Mouse (Mus musculus): ENCODE results near the gene Gm364. TPM values are rescaled to one million over a fixed set of nuclear protein-coding genes. Genes with fewer than 3 reads are reported as not detected.
A peak's percentile ranks its signal among the peaks of the same experiment; 100 is the strongest.

The Gm364 gene
- polyA plus RNA-seq, 1 experiment from 2014 or later, result not detected

GRCm38 (mm10) chrX:57403651-57404050 is 5.3 kb upstream of the Gm364 start:
- Histone ChIP-seq H3K9me3 (no peaks in the 10 kb centered on the region), H3K27me3 (replicated peaks) (no peaks in the 10 kb centered on the region), H3K4me1 (no peaks in the 10 kb centered on the region), H3K9ac (no peak overlapping the region), H3K4me2 (no peak overlapping the region), H3K27ac (no peak overlapping the region), H3K36me3 (replicated peaks) (no peaks in the 10 kb centered on the region), H3K4me3 (no peak overlapping the region)
- ATAC-seq (replicated peaks), result no peak

- no peak for ATAC-seq (replicated peaks)
- H3K4me2 ChIP-seq, result no peak overlapping the region
- H3K4me1 ChIP-seq, result no peaks in the 10 kb centered on the region
- no peaks in the 10 kb centered on the region for H3K9me3 ChIP-seq
- H3K4me3 ChIP-seq, result no peak overlapping the region
- H3K9ac ChIP-seq, result no peak overlapping the region
- no peak overlapping the region for H3K27ac ChIP-seq
- WGBS, result 4% methylated on average over 2 of the region's 2 CpGs
- H3K36me3 ChIP-seq (replicated peaks), result no peaks in the 10 kb centered on the region
- H3K27me3 ChIP-seq (replicated peaks), result no peaks in the 10 kb centered on the region
Measured at GRCm38 (mm10) chrX:57431610-57432009, 22.7 kb downstream of the Gm364 start.

GRCm38 (mm10) chrX:57433897-57434296 is 24.9 kb downstream of the Gm364 start:
- no peaks in the 10 kb centered on the region for H3K36me3 ChIP-seq (replicated peaks)
- H3K4me2 ChIP-seq, result no peak overlapping the region
- H3K4me1 ChIP-seq, result no peaks in the 10 kb centered on the region
- no peaks in the 10 kb centered on the region for H3K9me3 ChIP-seq
- WGBS, result 87% methylated on average over 2 of the region's 2 CpGs
- no peak for ATAC-seq (replicated peaks)
- H3K27me3 ChIP-seq (replicated peaks), result no peaks in the 10 kb centered on the region
- no peak overlapping the region for H3K9ac ChIP-seq
- no peak overlapping the region for H3K4me3 ChIP-seq
- no peak overlapping the region for H3K27ac ChIP-seq

GRCm38 (mm10) chrX:57503634-57504033 is 94.7 kb downstream of the Gm364 start, which contains the start of gene Gpr101:
Gene Gpr101 (minus strand): TSS chrX:57503757.
- Histone ChIP-seq H3K9ac (peak within 1 kb of the TSS; percentile 29), H3K4me3 (peak within 1 kb of the TSS; percentile 45), H3K4me2 (peak within 1 kb of the TSS; percentile 79), H3K9me3 (no peaks in the 10 kb centered on the region), H3K27ac (no peak within 1 kb of the TSS), H3K27me3 (replicated peaks) (no peaks in the 10 kb centered on the region; the same call in none of the 2 replicates), H3K36me3 (replicated peaks) (no peaks in the 10 kb centered on the region), H3K4me1 (no peaks in the 10 kb centered on the region)
- peak; percentile 86 for ATAC-seq (replicated peaks)
- 25% methylated on average over 15 of the region's 28 CpGs for WGBS

- Histone ChIP-seq H3K9ac (no peak overlapping the region), H3K4me3 (no peak overlapping the region), H3K27me3 (replicated peaks) (no peaks in the 10 kb centered on the region; the same call in none of the 2 replicates), H3K4me2 (no peak overlapping the region), H3K4me1 (no peaks in the 10 kb centered on the region), H3K9me3 (no peaks in the 10 kb centered on the region), H3K27ac (no peak overlapping the region), H3K36me3 (replicated peaks) (no peaks in the 10 kb centered on the region)
- 79% methylated on average over 1 of the region's 1 CpGs for WGBS
- no peak for ATAC-seq (replicated peaks)
Measured at GRCm38 (mm10) chrX:57506247-57506646, 97.3 kb downstream of the Gm364 start.

- WGBS, result 38% methylated on average over 28 of the region's 28 CpGs
- Histone ChIP-seq H3K4me3 (peak overlapping the region; percentile 22), H3K9me3 (no peaks in the 10 kb centered on the region), H3K4me1 (no peaks in the 10 kb centered on the region), H3K4me2 (peak overlapping the region; percentile 42), H3K9ac (no peak overlapping the region), H3K27ac (no peak overlapping the region), H3K27me3 (replicated peaks) (no peaks in the 10 kb centered on the region), H3K36me3 (replicated peaks) (no peaks in the 10 kb centered on the region)
- ATAC-seq (replicated peaks), result peak; percentile 79
Measured at GRCm38 (mm10) chrX:57521117-57522095, 112.5 kb downstream of the Gm364 start.

Other genes with a start within 250 kb of the Gm364 start
- not detected in 2 replicates for gene Cd40lg, start 197.0 kb upstream of the Gm364 start, polyA plus RNA-seq (2015; fragmentation: Nextera tagmentation; extraction: Ambion mirVana)
- 5.6 and 6.5 TPM in 2 replicates for gene Arhgef6, start 70.4 kb upstream of the Gm364 start, polyA plus RNA-seq (2015; fragmentation: Nextera tagmentation; extraction: Ambion mirVana)
- 172 and 183 TPM in 2 replicates for gene Rbmx, start 16.1 kb upstream of the Gm364 start, polyA plus RNA-seq (2015; fragmentation: Nextera tagmentation; extraction: Ambion mirVana)
- 0.25 and 0.41 TPM in 2 replicates for gene Gpr101, start 94.6 kb downstream of the Gm364 start, polyA plus RNA-seq (2015; fragmentation: Nextera tagmentation; extraction: Ambion mirVana)

All from midbrain, embryonic 15.5 days (tissue).